Mouse (Mus musculus) lung, embryonic 14.5 days (tissue): ENCODE data around the gene Acss3. TPM values are rescaled to one million over a fixed set of nuclear protein-coding genes. Genes with fewer than 3 reads are reported as not detected.

Experiments
- ATAC-seq: fragments of 200-750 bp; cut with Nextera tagmentation; 2 replicates; pipeline ENCODE4 v1.8.0; 2017; ENCODE audit warnings: mild to moderate bottlenecking, moderate TSS enrichment, moderate library complexity; ENCODE audit not compliant: insufficient read depth
- DNase-seq: peaks from one replicate; pipeline ENCODE4 v3.0.0-alpha.2; 2015
- H3K27ac ChIP-seq: fragments of 300-500 bp; sonication (generic); 2 replicates; pipeline ENCODE4 v1.5.1; 2014; ENCODE audit warnings: low read depth, mild to moderate bottlenecking, moderate library complexity
- H3K27me3 ChIP-seq: fragments of 300-500 bp; sonication (generic); 2 replicates; pipeline ENCODE4 v1.6.1; 2014; ENCODE audit warnings: low read length, control low read depth; ENCODE audit not compliant: insufficient read depth
- H3K36me3 ChIP-seq: fragments of 300-500 bp; sonication (generic); 2 replicates; pipeline ENCODE4 v1.6.1; 2014; ENCODE audit warnings: control low read depth; ENCODE audit not compliant: insufficient read depth
- H3K4me1 ChIP-seq: fragments of 300-500 bp; sonication (generic); 2 replicates; pipeline ENCODE4 v1.6.1; 2014; ENCODE audit warnings: antibody characterized with exemption, control low read depth; ENCODE audit not compliant: insufficient read depth
- H3K4me2 ChIP-seq: fragments of 300-500 bp; sonication (generic); 2 replicates; pipeline ENCODE4 v1.6.1; 2014; ENCODE audit warnings: mild to moderate bottlenecking
- H3K4me3 ChIP-seq: fragments of 300-500 bp; sonication (generic); 2 replicates; pipeline ENCODE4 v1.5.1; 2014; ENCODE audit warnings: low read depth, low read length
- H3K9ac ChIP-seq: fragments of 300-500 bp; sonication (generic); 2 replicates; pipeline ENCODE4 v1.6.1; 2014
- H3K9me3 ChIP-seq: fragments of 300-500 bp; sonication (generic); 2 replicates; pipeline ENCODE4 v1.6.1; 2016; ENCODE audit warnings: low read depth, low read length, control low read depth
- CTCF ChIP-seq: IDR thresholded peaks from 2 replicates; pipeline ENCODE4 v1.5.1; 2016; ENCODE audit warnings: antibody characterized with exemption, low read depth
- WGBS: fragments of 180-500 bp; shearing (Covaris S2); extraction: QIAGEN DNeasy Blood & Tissue Kit; methylation state at CpG from one replicate; pipeline ENCODE4 v1.1.7; 2014; 5-methylcytosine and 5-hydroxymethylcytosine counted together
- polyA plus RNA-seq: library from polyadenylated mRNA; unstranded; fragments of >200 nt; fragmentation: Nextera tagmentation; extraction: Ambion mirVana; gene quantifications from 2 replicates; pipeline ENCODE4 v1.2.1, GENCODE M21; 2014

Acss3 gene
- polyA plus RNA-seq, 1 experiment from 2014 or later: 14.0 TPM

- no peak overlapping the region for H3K27ac ChIP-seq
- TF ChIP-seq CTCF: no peak
- H3K36me3 ChIP-seq: no peaks in the 10 kb centered on the region
- ATAC-seq (peak; percentile 62; the same call in 1 of the 2 replicates), DNase-seq (peak; percentile 59)
- no peaks in the 10 kb centered on the region for H3K9me3 ChIP-seq
- H3K4me1 ChIP-seq: no peaks in the 10 kb centered on the region
- WGBS: 34% methylated on average over 5 of the region's 5 CpGs
- no peak overlapping the region for H3K4me2 ChIP-seq
- no peak overlapping the region for H3K4me3 ChIP-seq
- no peaks in the 10 kb centered on the region for H3K27me3 ChIP-seq
- no peak overlapping the region for H3K9ac ChIP-seq
Observed at GRCm38 (mm10) chr10:107021118-107021517, 102.3 kb downstream of the Acss3 start.

- ATAC-seq: no peak
- no peak overlapping the region for H3K27ac ChIP-seq
- 58% methylated on average over 2 of the region's 2 CpGs for WGBS
Observed at GRCm38 (mm10) chr10:107011142-107011541, 112.3 kb downstream of the Acss3 start.

GRCm38 (mm10) chr10:106998052-106998625, 125.3 kb downstream of the Acss3 start:
- Histone ChIP-seq H3K36me3 (no peaks in the 10 kb centered on the region), H3K9me3 (no peaks in the 10 kb centered on the region), H3K27me3 (no peaks in the 10 kb centered on the region), H3K4me3 (no peak overlapping the region), H3K9ac (no peak overlapping the region), H3K4me1 (no peaks in the 10 kb centered on the region), H3K4me2 (no peak overlapping the region), H3K27ac (no peak overlapping the region)
- no peak for DNase-seq
- no peak for TF ChIP-seq CTCF
- ATAC-seq: no peak
- WGBS: 92% methylated on average over 2 of the region's 2 CpGs

More at GRCm38 (mm10) chr10:107011142-107011541, 112.3 kb downstream of the Acss3 start:
- no peaks in the 10 kb centered on the region for H3K27me3 ChIP-seq
- DNase-seq: no peak
- H3K4me2 ChIP-seq: no peak overlapping the region
- H3K9ac ChIP-seq: no peak overlapping the region
- H3K4me1 ChIP-seq: no peaks in the 10 kb centered on the region
- no peak overlapping the region for H3K4me3 ChIP-seq
- no peaks in the 10 kb centered on the region for H3K36me3 ChIP-seq
- TF ChIP-seq CTCF: no peak
- no peaks in the 10 kb centered on the region for H3K9me3 ChIP-seq

- no peak for TF ChIP-seq CTCF
- no peak for ATAC-seq
- WGBS: 56% methylated on average over 4 of the region's 4 CpGs
Observed at GRCm38 (mm10) chr10:106989478-106989877, 134.0 kb downstream of the Acss3 start.

GRCm38 (mm10) chr10:106975193-106976141, 148.0 kb downstream of the Acss3 start:
- H3K4me1 ChIP-seq: no peaks in the 10 kb centered on the region
- H3K27me3 ChIP-seq: no peaks in the 10 kb centered on the region
- no peaks in the 10 kb centered on the region for H3K36me3 ChIP-seq
- no peak overlapping the region for H3K27ac ChIP-seq
- no peak overlapping the region for H3K4me3 ChIP-seq
- DNase-seq: no peak
- no peak for ATAC-seq
- 69% methylated on average over 13 of the region's 13 CpGs for WGBS
- H3K9me3 ChIP-seq: no peaks in the 10 kb centered on the region
- no peak overlapping the region for H3K4me2 ChIP-seq
- no peak for TF ChIP-seq CTCF
- no peak overlapping the region for H3K9ac ChIP-seq

More at GRCm38 (mm10) chr10:106989478-106989877, 134.0 kb downstream of the Acss3 start:
- no peaks in the 10 kb centered on the region for H3K27me3 ChIP-seq
- DNase-seq: no peak
- no peak overlapping the region for H3K4me2 ChIP-seq
- no peaks in the 10 kb centered on the region for H3K36me3 ChIP-seq
- H3K4me3 ChIP-seq: no peak overlapping the region
- H3K9ac ChIP-seq: no peak overlapping the region
- H3K9me3 ChIP-seq: no peaks in the 10 kb centered on the region
- H3K4me1 ChIP-seq: no peaks in the 10 kb centered on the region
- no peak overlapping the region for H3K27ac ChIP-seq

GRCm38 (mm10) chr10:106959026-106959425, 164.4 kb downstream of the Acss3 start:
- Histone ChIP-seq H3K27ac (no peak overlapping the region), H3K4me3 (no peak overlapping the region), H3K4me1 (no peaks in the 10 kb centered on the region), H3K4me2 (no peak overlapping the region), H3K9ac (no peak overlapping the region), H3K27me3 (no peaks in the 10 kb centered on the region), H3K9me3 (no peaks in the 10 kb centered on the region), H3K36me3 (no peaks in the 10 kb centered on the region)
- no peak for DNase-seq
- TF ChIP-seq CTCF: no peak
- 85% methylated on average over 3 of the region's 3 CpGs for WGBS
- ATAC-seq: no peak

- Histone ChIP-seq H3K9me3 (no peaks in the 10 kb centered on the region), H3K27ac (no peak overlapping the region), H3K4me3 (no peak overlapping the region), H3K9ac (no peak overlapping the region), H3K27me3 (no peaks in the 10 kb centered on the region), H3K4me1 (no peaks in the 10 kb centered on the region), H3K36me3 (no peaks in the 10 kb centered on the region), H3K4me2 (no peak overlapping the region)
- DNase-seq (no peak), ATAC-seq (no peak)
- no peak for TF ChIP-seq CTCF
- WGBS: 71% methylated on average over 5 of the region's 5 CpGs
Observed at GRCm38 (mm10) chr10:106941380-106941779, 182.1 kb downstream of the Acss3 start.
